ENCODE assay signal across 9 mouse cellular contexts in the genomic region with DNA sequence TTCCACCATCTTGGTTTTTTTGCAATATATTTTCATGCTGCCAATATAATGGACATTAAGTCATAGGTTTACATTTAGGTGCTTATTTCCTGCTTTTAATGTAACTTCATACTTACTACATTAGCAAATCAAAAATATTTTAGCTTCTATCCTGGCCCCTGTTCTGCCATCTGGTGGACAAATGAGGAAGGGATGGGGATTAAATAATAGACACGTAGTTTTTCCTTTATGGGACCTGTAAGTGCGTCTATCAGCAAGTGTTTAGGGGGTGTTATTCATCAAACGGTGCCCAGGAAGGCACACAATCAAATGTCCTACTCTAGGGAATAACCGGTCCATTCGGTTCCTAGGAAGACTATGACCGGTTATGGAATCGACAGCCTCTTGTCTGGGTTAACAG.
DNase-seq lines count a peak whose midpoint lies in the region; ATAC-seq and TF ChIP-seq lines count a peak whose summit lies in the region.
"Had no signal": no experiment of that assay in that cellular context is flagged by ENCODE, and none has a peak within 500 bp of the region (broad histone marks: within the 10 kb centered on the region; RNA-seq: fewer than 3 reads in every experiment).

No protein-coding gene starts in this region.

- H3K4me2 ChIP-seq in limb, embryonic 12.5 days, result no peak overlapping the region
- H3K4me2 ChIP-seq in neural tube, embryonic 13.5 days, result no peak overlapping the region

- TF ChIP-seq POLR2A in spleen, adult 2 months (IDR thresholded peaks at IDR 0.05; ENCODE audit: low read depth, low read length), result no peak

- no peak overlapping the region for H3K4me3 ChIP-seq in spleen, adult 2 months (ENCODE audit: extremely low read depth, insufficient read depth, insufficient read length)
- no peak overlapping the region for H3K4me3 ChIP-seq in limb, embryonic 12.5 days (replicated peaks)
- no peak overlapping the region for H3K4me3 ChIP-seq in neural tube, embryonic 13.5 days
- H3K4me3 ChIP-seq: megakaryocyte, embryonic 14.5 days had no signal

- no peak overlapping the region for H3K27ac ChIP-seq in spleen, adult 2 months (ENCODE audit: insufficient read depth, low read length)
- peak overlapping the region; percentile 83 for H3K27ac ChIP-seq in limb, embryonic 12.5 days
- 0 out of 2 replicates have a peak overlapping the region, but pooled peaks have one; percentile 78 for H3K27ac ChIP-seq in neural tube, embryonic 13.5 days (replicated peaks)

- H3K9ac ChIP-seq in limb, embryonic 12.5 days (replicated peaks), result no peak overlapping the region
- H3K9ac ChIP-seq in neural tube, embryonic 13.5 days, result no peak overlapping the region

- ATAC-seq in limb, embryonic 12.5 days (ENCODE audit: insufficient number of reproducible peaks, insufficient read depth, low FRiP score, low TSS enrichment, low read depth), result no peak
- no peak for ATAC-seq in neural tube, embryonic 13.5 days (ENCODE audit: low read depth)

- no peaks in the 10 kb centered on the region for H3K4me1 ChIP-seq in spleen, adult 2 months (ENCODE audit: control insufficient read depth, insufficient read depth, insufficient read length)
- peaks cover 32% of the 10 kb centered on the region for H3K4me1 ChIP-seq in limb, embryonic 12.5 days (replicated peaks)
- peaks cover 29% of the 10 kb centered on the region for H3K4me1 ChIP-seq in neural tube, embryonic 13.5 days (replicated peaks)

- no peaks in the 10 kb centered on the region for H3K9me3 ChIP-seq in limb, embryonic 12.5 days
- H3K9me3 ChIP-seq in neural tube, embryonic 13.5 days, result no peaks in the 10 kb centered on the region
- H3K9me3 ChIP-seq: megakaryocyte, embryonic 14.5 days had no signal

- no peak for TF ChIP-seq CTCF in spleen, adult 2 months (IDR thresholded peaks at IDR 0.05; ENCODE audit: extremely low read depth, insufficient read depth, insufficient read length, insufficient replicate concordance)

- H3K27me3 ChIP-seq in spleen, adult 2 months (ENCODE audit: control insufficient read depth, insufficient read depth, low read length), result no peaks in the 10 kb centered on the region
- no peaks in the 10 kb centered on the region for H3K27me3 ChIP-seq in limb, embryonic 12.5 days
- no peaks in the 10 kb centered on the region for H3K27me3 ChIP-seq in neural tube, embryonic 13.5 days
- H3K27me3 ChIP-seq: megakaryocyte, embryonic 14.5 days had no signal

- H3K36me3 ChIP-seq in spleen, adult 2 months (ENCODE audit: control insufficient read depth, insufficient read depth, low read length), result no peaks in the 10 kb centered on the region
- H3K36me3 ChIP-seq in limb, embryonic 12.5 days, result no peaks in the 10 kb centered on the region
- H3K36me3 ChIP-seq in neural tube, embryonic 13.5 days, result no peaks in the 10 kb centered on the region

- WGBS in spleen, adult 2 months, result 58% methylated on average over 7 of the region's 7 CpGs
- 52% methylated on average over 7 of the region's 7 CpGs for WGBS in limb, embryonic 12.5 days
- 55% methylated on average over 7 of the region's 7 CpGs for WGBS in neural tube, embryonic 13.5 days

- DNase-seq in spleen, adult 2 months (ENCODE audit: low read depth in 1 of 2, low spot score in 2 of 2), result peak; percentile 7 to 28
- no peak for DNase-seq in spleen, postnatal 4 days (ENCODE audit: low spot score in 2 of 2)
- peak; percentile 68 for DNase-seq in adipocyte (ENCODE audit: low spot score)
- peak; percentile 62 for DNase-seq in embryo, embryonic 11 days
- DNase-seq in kidney, adult 11 months, result peak; percentile 29
- no peak for DNase-seq in ovary, postnatal 10 days (ENCODE audit: low spot score)

Comparison
In these comparisons a context has a peak if more than half of its experiments do, and no peak if none do; other contexts are left out.
1. DNase-seq: peak in spleen, adult 2 months (2 of 2), adipocyte (single experiment), embryo, embryonic 11 days (single experiment) and kidney, adult 11 months (single experiment); none in spleen, postnatal 4 days (0 of 2) and ovary, postnatal 10 days (single experiment).